Mouse (Mus musculus): ENCODE results near the gene Hmgb3.
"Not testable (repeated sequence)": the region's sequence is repeated elsewhere in the genome, so short reads cannot be mapped to it uniquely, and the experiment has no call there.

The Hmgb3 gene

DNA sequence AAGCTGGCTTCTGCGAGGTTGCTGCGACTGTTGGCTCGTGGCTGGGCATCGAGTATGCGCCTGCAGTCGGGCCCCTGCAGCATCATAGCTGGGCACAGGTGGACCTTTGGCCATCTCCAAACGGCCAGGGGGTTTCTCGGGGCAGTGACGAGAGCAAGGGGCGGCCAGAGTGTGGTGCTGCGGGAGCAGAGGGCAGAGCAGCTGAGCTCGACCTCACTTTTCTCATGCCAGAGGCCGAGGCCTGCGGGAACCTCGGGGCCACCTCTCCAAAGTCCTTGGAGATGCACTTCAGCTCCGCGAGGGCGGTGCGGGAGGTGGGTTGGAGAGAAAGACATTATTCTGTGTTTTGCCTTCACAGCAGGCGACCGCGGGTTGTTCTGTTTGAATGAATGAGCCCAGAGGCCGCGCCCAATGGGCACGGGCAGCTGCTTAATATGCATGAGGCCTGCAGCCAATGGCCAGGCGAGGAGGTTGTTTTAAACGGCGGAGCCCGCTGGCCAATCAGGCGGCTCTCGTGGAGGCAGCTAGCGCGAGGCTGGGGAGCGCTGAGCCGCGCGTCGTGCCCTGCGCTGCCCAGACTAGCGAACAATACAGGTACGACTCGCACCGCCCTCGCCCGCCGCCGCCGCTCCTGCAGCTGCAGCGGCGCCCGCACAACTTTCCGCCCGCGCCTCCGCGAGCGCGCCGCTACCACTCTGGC, at the start of gene Hmgb3:
Hmgb3 (plus strand) TSS at position 504 of the 700 bp plus-strand sequence.
- peak; percentile 61 for DNase-seq (ENCODE audit: low spot score)

DNA sequence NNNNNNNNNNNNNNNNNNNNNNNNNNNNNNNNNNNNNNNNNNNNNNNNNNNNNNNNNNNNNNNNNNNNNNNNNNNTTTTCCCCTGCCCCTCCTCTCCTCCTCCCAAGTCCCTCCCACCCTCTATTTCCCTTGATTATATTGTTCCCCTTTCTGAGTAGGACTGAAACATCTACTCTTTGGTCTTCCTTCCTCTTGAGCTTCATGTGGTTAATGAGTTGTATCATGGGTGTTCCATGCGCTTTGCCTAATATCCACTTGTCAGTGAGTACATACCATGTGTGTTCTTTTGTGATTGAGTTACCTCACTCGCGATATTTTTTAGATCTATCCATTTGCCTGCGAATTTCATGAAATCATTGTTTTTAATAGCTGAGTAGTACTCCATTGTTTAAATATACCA, 49.1 kb upstream of the Hmgb3 start:
- not testable (repeated sequence) for DNase-seq (ENCODE audit: low spot score)

DNA sequence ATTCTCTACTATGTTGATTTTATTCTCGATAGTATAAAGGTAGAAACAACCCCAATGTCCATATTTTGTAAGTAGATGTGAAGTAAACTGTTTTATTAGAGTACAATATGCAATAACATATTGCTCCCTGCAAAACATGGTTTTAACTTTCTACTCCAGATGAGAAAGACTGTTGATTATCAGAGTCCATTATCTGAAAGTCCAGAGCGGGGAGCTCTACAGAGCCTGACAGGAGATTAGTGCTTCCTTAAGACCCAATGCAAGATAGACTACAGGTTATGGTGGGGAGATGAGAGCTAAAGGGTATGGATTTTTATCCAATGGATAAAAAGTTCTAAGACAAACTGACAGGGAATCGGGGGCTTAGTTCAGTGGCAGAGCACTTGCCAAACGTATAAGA, 36.5 kb upstream of the Hmgb3 start:
- no peak for DNase-seq (ENCODE audit: low spot score)

- no peak for DNase-seq (ENCODE audit: low spot score)
Measured at GRCm38 (mm10) chrX:71522889-71523288, 32.8 kb upstream of the Hmgb3 start.

DNA sequence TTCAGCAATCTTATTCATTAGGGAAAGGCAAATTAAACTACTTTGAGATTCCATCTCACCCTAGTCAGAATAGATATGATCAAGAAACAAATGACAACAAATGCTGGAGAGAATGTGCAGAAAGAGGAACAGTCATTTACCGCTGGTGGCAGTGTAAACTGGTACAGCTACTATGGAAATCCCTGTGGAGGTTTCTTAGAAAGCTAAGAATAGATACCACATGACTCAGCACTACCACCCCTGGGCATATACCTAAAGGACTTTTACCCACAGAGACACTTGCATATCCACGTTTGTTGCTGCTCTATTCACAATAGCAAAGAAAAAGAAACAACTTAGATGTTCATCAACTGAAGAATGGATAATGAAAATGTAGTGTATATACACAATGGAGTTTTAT, 31.4 kb upstream of the Hmgb3 start:
- DNase-seq (ENCODE audit: low spot score) = no peak

DNA sequence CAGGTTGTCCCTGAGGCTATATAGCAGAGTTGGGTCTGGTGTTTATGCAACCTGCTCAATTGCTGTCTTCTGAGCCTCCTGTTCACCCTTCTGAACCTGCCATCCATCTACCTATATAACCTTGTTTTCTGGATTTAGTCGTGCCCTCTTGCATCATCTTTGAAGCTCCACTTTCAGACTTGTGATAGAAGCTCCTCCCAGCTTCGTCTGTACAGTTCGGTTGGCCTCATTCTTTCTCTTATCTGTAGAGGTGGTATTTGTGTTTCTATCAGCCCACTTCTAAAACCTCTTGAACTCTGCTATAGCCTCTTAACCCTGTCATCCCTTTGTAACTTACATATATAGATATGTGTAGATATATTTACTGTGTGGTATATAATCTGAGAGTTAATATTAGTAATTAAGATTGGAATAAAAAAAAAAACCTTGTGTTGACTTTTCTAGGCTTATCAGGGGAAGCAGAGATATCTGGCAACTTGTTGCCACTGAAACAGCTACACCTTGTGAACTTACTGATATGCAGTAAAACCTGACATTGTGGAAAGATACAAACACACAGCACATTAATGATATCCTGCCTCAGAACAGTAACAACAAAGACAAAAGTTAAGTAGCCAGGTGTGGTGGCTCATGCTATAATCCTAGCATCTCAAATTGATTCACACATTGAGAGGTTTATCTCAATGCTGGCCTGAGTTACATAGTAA, 30.0 kb upstream of the Hmgb3 start:
- DNase-seq (ENCODE audit: low spot score) = no peak

- no peak for DNase-seq (ENCODE audit: low spot score)
Measured at GRCm38 (mm10) chrX:71527461-71527860, 28.3 kb upstream of the Hmgb3 start.

DNA sequence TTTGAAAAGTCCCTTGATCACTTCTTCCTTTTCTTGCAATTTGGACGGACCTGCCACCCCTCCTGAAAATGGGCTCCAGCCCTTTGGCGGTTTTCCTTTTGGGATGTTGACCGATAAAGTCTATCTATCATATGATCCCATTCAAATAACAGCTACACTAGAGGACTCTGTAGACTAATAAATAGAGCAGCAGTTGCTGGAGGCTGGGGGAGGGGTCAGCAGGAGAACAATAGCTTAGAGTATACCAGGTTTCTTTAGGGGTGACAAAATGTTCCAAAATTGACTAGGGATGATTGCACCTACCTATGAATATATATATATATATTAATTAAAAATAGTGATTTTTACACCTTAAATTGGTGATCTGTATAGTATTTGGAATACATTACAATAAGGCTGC, 27.6 kb upstream of the Hmgb3 start:
- DNase-seq (ENCODE audit: low spot score) = no peak

DNA sequence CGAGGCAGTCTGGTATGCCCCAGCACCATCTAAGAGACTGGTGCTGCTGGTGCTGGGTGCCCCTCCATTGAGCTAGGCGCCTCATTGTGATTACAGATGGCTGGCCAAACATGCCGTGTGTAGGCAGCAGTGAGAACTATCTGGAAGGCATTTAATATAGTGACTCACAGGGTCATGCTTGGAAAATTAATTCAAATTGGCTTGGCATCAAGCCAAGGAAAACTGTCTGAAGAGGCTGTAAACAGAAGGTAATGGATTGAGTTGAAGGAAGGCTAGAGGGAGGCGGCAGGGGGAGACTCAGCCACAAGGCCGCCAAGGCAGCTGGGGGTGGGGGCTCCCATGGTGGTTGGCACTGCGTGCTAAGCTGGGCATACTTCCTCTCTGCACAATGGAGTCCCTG, 27.1 kb upstream of the Hmgb3 start:
- DNase-seq (ENCODE audit: low spot score) = peak; percentile 10

DNA sequence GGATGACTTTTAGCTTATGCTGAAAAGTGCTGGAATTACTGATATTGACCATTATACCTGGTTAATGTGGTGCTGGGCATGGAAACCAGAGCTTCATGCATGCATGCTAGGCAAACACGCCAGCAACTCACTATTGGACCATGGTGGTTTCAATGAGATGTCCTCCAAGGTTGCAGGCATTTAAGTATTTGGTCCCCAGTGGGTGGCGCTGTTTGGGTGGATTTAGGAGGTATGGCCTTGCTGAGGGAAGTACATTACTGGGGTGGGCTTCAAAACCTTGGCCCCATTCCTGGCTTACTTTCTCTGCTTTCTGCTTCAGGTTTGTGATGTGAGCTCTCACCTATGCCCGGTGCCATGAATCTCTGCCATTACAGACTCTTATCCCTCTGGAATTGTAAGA, 23.1 kb upstream of the Hmgb3 start:
- no peak for DNase-seq (ENCODE audit: low spot score)

- DNase-seq (ENCODE audit: low spot score) = no peak
Measured at GRCm38 (mm10) chrX:71534102-71534501, 21.6 kb upstream of the Hmgb3 start.

DNA sequence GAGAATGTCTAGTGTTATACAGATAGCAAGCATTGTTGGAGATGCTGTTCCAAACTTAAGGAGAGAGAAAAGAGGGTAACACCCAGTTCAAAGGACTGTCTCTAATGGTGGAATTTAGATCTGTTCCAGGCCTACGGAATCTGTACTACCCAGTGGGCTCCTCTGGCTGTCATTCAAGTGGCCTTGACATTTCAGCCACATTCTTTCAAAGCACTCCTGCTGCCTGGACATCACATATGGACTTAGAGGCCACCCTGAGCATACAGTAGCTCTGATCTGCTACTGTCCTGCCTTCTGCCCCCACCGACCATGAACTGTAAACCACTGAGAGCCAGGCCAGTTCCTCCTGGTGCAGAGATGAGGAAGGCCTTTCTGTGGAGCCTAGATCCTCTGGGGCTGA, 17.9 kb upstream of the Hmgb3 start:
- no peak for DNase-seq (ENCODE audit: low spot score)

DNA sequence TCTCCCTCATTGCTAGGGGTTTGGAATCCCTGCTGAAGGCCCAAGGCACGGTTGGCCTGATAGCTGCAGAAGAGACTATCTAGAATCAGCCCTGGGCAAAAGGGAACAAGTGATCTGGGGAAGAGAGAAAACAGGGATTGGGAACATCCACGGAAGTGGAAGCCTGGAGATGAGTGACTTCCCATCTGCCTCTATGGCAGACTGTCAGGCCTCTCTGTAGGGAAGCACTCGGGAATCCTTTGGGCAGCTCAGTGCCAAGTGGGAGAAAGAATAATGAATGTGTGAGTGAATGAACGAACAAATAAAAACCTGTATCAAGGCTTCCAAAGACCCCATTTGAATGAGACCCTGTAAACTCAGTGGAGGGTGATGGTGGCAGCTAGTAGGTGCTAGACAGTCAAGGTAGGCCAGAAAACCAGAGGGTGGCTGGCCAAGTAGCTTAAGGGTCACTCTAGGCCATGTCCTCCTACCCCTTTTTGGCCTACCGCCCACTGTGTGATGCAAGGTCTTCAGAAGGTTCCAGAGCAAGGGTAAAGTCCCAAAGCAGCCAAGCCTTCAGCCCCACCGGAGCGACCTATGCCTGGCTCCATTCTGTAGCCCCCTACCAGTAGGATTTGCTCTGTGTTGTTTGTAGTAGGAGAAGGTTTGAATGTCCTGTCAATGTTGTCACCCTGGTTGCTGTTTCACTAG, 14.8 kb upstream of the Hmgb3 start:
- DNase-seq (ENCODE audit: low spot score) = no peak

GRCm38 (mm10) chrX:71544731-71545130, 11.0 kb upstream of the Hmgb3 start:
- no peak for DNase-seq (ENCODE audit: low spot score)

DNA sequence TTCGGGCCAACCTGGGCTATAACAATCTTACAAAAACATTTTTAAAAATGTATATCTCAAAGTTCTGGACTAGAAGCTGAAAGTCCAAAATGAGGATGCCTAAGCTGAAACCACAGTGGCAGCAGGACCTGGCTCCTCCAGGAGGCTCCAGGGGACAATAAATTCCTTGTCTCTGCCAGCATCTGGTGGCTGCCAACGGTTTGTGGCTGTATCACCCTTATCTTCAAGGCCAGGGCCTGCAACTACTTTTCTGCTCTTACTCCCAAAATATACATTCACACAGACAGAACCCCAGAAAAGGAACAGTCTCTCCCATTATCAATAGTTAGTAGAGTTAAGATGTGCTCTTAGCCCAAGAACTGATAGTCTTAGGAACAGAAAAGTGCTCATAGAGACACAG, 10.6 kb upstream of the Hmgb3 start:
- DNase-seq (ENCODE audit: low spot score) = no peak

DNA sequence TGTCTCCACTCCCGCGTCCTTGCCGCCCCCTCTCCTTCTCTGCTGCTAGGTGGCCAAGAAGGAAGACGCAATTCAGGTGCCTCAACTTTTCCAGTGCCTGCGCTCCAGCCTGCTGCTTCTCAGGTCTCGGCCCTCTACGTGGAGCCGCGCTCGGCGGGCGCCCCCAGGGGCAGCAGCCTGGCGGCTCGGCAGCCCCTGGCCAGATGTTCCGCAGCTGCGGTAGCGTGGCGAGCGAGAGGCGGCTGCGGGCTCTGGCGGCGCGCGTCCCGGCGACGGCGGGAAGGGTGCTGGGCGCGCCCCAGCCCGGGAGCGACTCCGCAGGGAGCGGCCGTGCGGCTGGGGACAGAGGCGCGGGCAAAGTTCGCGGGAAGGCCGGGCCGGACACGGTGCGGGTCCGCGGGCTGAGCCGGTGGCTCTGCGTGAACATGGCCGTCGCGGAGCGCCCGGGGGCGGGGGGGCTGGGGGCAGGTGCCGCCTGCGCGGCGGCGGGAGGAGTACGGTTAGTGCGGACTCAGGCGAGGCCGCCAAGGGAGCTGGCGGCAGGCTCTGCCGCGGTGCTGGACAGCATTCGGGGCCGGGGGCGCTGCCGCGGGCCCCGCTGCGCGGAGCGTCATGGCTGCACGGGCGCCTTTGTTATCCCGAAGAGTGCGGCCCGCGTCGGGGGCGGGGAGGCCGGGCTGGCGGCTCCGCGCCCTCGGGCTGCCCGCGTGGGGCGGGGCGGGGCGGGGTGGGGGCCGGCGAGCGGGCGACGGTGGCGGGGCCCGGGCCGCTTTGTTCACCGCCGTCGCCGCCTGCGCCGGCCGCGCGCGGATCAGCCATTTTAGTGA, 610 bp downstream of the Hmgb3 start:
- DNase-seq (ENCODE audit: low spot score) = no peak

GRCm38 (mm10) chrX:71556965-71557491, 1.3 kb downstream of the Hmgb3 start:
- DNase-seq (ENCODE audit: low spot score) = no peak

DNA sequence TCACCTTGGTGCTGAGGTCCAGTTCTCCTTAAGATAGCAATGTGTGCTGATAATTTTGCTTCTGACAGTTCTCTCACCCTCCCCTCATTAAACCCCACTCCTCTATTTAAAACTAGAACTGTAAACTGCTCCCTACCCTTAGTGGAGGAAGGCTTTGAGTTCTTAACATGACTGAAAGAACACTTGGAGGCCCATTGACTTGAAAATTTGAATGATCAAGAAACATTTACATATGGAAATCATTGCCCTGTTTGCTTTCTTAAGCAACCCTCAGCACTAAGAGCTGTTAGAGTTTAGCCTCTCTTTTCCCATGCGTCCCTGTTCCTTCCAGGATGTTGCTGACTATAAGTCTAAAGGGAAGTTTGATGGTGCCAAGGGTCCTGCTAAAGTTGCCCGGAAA, 3.6 kb downstream of the Hmgb3 start:
- DNase-seq (ENCODE audit: low spot score) = no peak

- DNase-seq (ENCODE audit: low spot score) = no peak
Measured at GRCm38 (mm10) chrX:71560796-71561195, 5.1 kb downstream of the Hmgb3 start.

DNA sequence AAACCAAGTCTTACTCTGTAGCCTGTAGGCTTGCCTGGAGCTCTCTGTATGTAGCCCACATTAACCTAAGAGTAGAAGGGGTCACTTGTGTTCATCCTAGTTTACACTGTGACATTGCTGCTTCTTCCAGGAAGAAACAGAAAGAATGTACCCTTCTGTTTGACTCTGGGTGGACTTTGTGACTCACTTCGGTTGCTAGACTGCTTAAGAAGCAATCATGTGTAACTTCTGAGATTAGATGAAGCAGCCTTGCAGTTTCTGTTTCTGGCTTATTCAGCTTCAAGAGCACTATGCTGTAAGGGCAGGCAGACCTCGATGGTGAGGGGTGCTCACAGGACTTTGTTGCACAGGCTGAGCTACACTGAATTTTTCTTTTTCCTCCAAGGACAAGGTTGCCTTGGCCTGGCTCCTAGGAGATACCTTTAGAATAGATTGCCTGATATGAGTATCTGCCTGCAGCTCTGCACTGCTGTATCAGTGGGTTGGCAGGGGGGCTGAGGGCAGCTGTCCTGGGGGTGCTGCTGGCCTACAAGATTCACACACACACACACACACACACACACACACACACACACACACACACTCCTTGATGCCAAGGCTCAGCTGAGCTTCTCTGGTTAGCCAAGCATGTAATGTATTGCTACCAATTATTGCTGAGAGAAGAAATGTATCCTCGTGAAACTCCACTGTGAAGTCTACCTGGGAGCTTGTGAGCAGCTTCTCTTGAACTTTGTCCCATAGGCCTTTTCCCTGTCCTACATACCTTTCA, 17.6 kb downstream of the Hmgb3 start:
- DNase-seq (ENCODE audit: low spot score) = no peak

DNA sequence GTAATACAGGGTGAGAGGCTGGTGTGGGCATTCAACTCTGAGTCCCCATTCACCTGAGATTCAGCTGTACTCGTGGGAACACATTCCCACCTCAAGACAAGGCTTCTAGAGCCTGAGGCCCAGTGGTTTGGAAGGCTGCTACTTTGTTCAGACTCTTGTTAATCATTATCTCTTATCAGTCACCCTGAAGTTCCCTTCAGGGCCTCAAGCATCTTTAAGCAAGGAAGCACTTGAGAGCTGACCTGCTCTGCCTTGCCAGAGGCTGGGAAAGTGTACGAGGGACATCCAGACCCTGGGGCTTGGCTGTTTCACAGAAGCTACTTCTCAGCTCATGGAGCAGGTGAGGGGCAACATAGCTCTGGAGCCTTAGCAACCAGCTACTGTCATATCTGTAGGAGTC, 19.8 kb downstream of the Hmgb3 start:
- DNase-seq (ENCODE audit: low spot score) = no peak

Measured in ovary, postnatal 14 days (tissue).